Mouse (Mus musculus): ENCODE data around the gene Mecom. TPM values are rescaled to one million over a fixed set of nuclear protein-coding genes. Genes with fewer than 3 reads are reported as not detected.

Mecom gene
- total and polyA plus RNA-seq, 3 experiments, result not detected

- H3K79me2 ChIP-seq (replicated peaks; ENCODE audit: control insufficient read depth, extremely low read depth, insufficient read depth, poor library complexity, severe bottlenecking), result no peaks in the 10 kb centered on the region
- no peaks in the 10 kb centered on the region for H3K36me3 ChIP-seq (replicated peaks in 1 of 2; ENCODE audit: control insufficient read depth in 1 of 2, insufficient read depth in 1 of 2, low read length in 1 of 2)
- H3K27ac ChIP-seq (ENCODE audit: insufficient read depth, low read depth), result no peak overlapping the region
- TF ChIP-seq JUN (IDR thresholded peaks at IDR 0.05; ENCODE audit: insufficient read depth, low read depth, low read length), result no peak
- no peak for TF ChIP-seq SIN3A (IDR thresholded peaks at IDR 0.05; ENCODE audit: low read length)
- no peak for TF ChIP-seq NRF1 (IDR thresholded peaks at IDR 0.05; ENCODE audit: low read depth, low read length)
- no peak for TF ChIP-seq MAZ (IDR thresholded peaks at IDR 0.05; ENCODE audit: low read depth, low read length)
- TF ChIP-seq GABPA (IDR thresholded peaks at IDR 0.05; ENCODE audit: insufficient replicate concordance, low read depth, low read length), result no peak
- no peak for TF ChIP-seq TCF12 (IDR thresholded peaks at IDR 0.05; ENCODE audit: low read depth, low read length)
- TF ChIP-seq ZMIZ1 (IDR thresholded peaks at IDR 0.05; ENCODE audit: low read depth, low read length), result no peak
- no peak for TF ChIP-seq PAX5 (IDR thresholded peaks at IDR 0.05; ENCODE audit: low read length)
- TF ChIP-seq JUND (conservative IDR thresholded peaks at IDR 0.05; ENCODE audit: low read depth, low read length), result no peak
- TF ChIP-seq POLR2A (IDR thresholded peaks at IDR 0.05; ENCODE audit: low read depth, low read length), result no peak
- TF ChIP-seq KAT2A (IDR thresholded peaks at IDR 0.05; ENCODE audit: insufficient replicate concordance, low read length), result no peak
- no peak for TF ChIP-seq NELFE (IDR thresholded peaks at IDR 0.05; ENCODE audit: low read depth, low read length)
- no peak for TF ChIP-seq MXI1 (IDR thresholded peaks at IDR 0.05; ENCODE audit: low read depth, low read length)
- no peak for TF ChIP-seq UBTF (IDR thresholded peaks at IDR 0.05; ENCODE audit: low read depth, low read length)
- no peak for TF ChIP-seq CHD1 (IDR thresholded peaks at IDR 0.05; ENCODE audit: low read depth, low read length)
- TF ChIP-seq USF1 (IDR thresholded peaks at IDR 0.05; ENCODE audit: low read depth, low read length), result no peak
- in situ Hi-C loops (cut with MboI; ENCODE audit: low pct_ligation_motif_present, low pct_unique_long_range_greater_than_20kb, low sequenced_read_pairs) (no loop called here), dilution Hi-C loops (cut with MboI; ENCODE audit: extremely low pct_ligation_motif_present, extremely low pct_unique_long_range_greater_than_20kb, low sequenced_read_pairs) (no loop called here)
- peaks cover 0 to 9% of the 10 kb centered on the region in 2 experiments; a peak in 1 of 4 replicates for H3K4me1 ChIP-seq (ENCODE audit: control insufficient read depth in 1 of 2, insufficient read depth in 2 of 2)
- DNase-seq (ENCODE audit: extremely low read depth), result no peak
- no peak overlapping the region for H3K4me2 ChIP-seq (ENCODE audit: insufficient read depth, low read depth, poor library complexity, severe bottlenecking)
- no peak overlapping the region for H3K4me3 ChIP-seq (replicated peaks in 1 of 3; ENCODE audit: low read depth in 2 of 3, low read length in 2 of 3, poor library complexity in 1 of 3)
- H3K9me3 ChIP-seq (replicated peaks; ENCODE audit: low read length), result no peaks in the 10 kb centered on the region
- no peaks in the 10 kb centered on the region for H3K27me3 ChIP-seq (replicated peaks)
- no peak overlapping the region for H3K9ac ChIP-seq (ENCODE audit: insufficient read depth, low read depth)
These were observed 908 bp downstream of the Mecom start for GRCm38 (mm10) chr3:30546831-30547369.

GRCm38 (mm10) chr3:30546366-30546765, 1.4 kb downstream of the Mecom start:
- Histone ChIP-seq H3K36me3 (replicated peaks in 1 of 2; ENCODE audit: control insufficient read depth in 1 of 2, insufficient read depth in 1 of 2, low read length in 1 of 2) (no peaks in the 10 kb centered on the region), H3K27me3 (replicated peaks) (no peaks in the 10 kb centered on the region), H3K9me3 (replicated peaks; ENCODE audit: low read length) (no peaks in the 10 kb centered on the region), H3K4me3 (replicated peaks in 1 of 3; ENCODE audit: low read depth in 2 of 3, low read length in 2 of 3, poor library complexity in 1 of 3) (no peak overlapping the region), H3K79me2 (replicated peaks; ENCODE audit: control insufficient read depth, extremely low read depth, insufficient read depth, poor library complexity, severe bottlenecking) (no peaks in the 10 kb centered on the region), H3K4me1 (ENCODE audit: control insufficient read depth in 1 of 2, insufficient read depth in 2 of 2) (peaks cover 0 to 9% of the 10 kb centered on the region in 2 experiments; a peak in 1 of 4 replicates), H3K4me2 (ENCODE audit: insufficient read depth, low read depth, poor library complexity, severe bottlenecking) (no peak overlapping the region), H3K27ac (ENCODE audit: insufficient read depth, low read depth) (no peak overlapping the region), H3K9ac (ENCODE audit: insufficient read depth, low read depth) (no peak overlapping the region)
- dilution Hi-C loops (cut with MboI; ENCODE audit: extremely low pct_ligation_motif_present, extremely low pct_unique_long_range_greater_than_20kb, low sequenced_read_pairs), result no loop called here
- TF ChIP-seq TBP (conservative IDR thresholded peaks at IDR 0.05; ENCODE audit: low read depth, low read length) (no peak), CHD1 (IDR thresholded peaks at IDR 0.05; ENCODE audit: low read depth, low read length) (no peak), SMC3 (IDR thresholded peaks at IDR 0.05; ENCODE audit: low read depth, low read length) (no peak), E2F4 (IDR thresholded peaks at IDR 0.05; ENCODE audit: insufficient replicate concordance, low read depth, low read length) (no peak), RCOR1 (conservative IDR thresholded peaks at IDR 0.05; ENCODE audit: low read depth, low read length) (no peak), ZKSCAN1 (IDR thresholded peaks at IDR 0.05; ENCODE audit: borderline replicate concordance, low read depth, low read length) (no peak), USF2 (conservative IDR thresholded peaks at IDR 0.05; ENCODE audit: low read depth, low read length) (no peak), ZMIZ1 (IDR thresholded peaks at IDR 0.05; ENCODE audit: low read depth, low read length) (no peak), ZC3H11A (IDR thresholded peaks at IDR 0.05; ENCODE audit: low read depth, low read length) (no peak), CTCF (conservative IDR thresholded peaks at IDR 0.05 in 1 of 2, IDR thresholded peaks at IDR 0.05 in 1 of 2; ENCODE audit: low read depth in 2 of 2, low read length in 2 of 2) (no peak), ZNF384 (IDR thresholded peaks at IDR 0.05; ENCODE audit: low read depth, low read length) (no peak), EP300 (IDR thresholded peaks at IDR 0.05; ENCODE audit: low read length) (no peak), USF1 (IDR thresholded peaks at IDR 0.05; ENCODE audit: low read depth, low read length) (no peak)
- in situ Hi-C loops (cut with MboI; ENCODE audit: low pct_ligation_motif_present, low pct_unique_long_range_greater_than_20kb, low sequenced_read_pairs), result no loop called here
- no peak for DNase-seq (ENCODE audit: extremely low read depth)

Measured in CH12.LX (cell line).